ENCODE assay signal across 12 mouse cellular contexts in the genomic region with DNA sequence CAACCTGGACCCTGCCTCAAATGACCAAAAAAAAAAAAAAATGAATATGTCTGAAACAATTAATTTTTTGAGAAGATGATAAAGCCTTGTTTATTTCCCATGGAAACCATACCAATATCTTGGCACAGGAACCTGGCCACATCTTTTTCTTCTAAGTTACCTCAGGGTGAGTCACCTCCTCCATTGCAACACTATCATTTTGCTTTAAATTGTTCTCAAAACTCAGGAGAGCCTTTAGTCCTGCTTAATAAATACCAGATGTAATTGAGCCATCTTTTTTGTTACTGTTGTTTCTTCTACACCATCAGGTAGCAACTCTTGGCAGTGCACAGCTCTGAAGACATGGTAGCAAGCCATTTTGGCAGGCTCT.
"Had no signal": no experiment of that assay in that cellular context is flagged by ENCODE, and none has a peak within 500 bp of the region (broad histone marks: within the 10 kb centered on the region; RNA-seq: fewer than 3 reads in every experiment).

No protein-coding gene starts in this region.

- DNase-seq: lung, adult 18-20 months; lung, embryonic 14.5 days; lung, postnatal 10 days; lung, postnatal 4 days; midbrain, embryonic 14.5 days; retina, postnatal 1 day; right cerebral cortex, adult 18-20 months; right cerebral cortex, postnatal 25 days; right cerebral cortex, postnatal 4 days; thymus, adult 2 months; thymus, postnatal 25 days; thymus, postnatal 4 days had no signal
